Mouse (Mus musculus) ES-Bruce4 (cell line): ENCODE data around the gene Pink1. TPM values are rescaled to one million over a fixed set of nuclear protein-coding genes. Genes with fewer than 3 reads are reported as not detected.
A peak's percentile ranks its signal among the peaks of the same experiment; 100 is the strongest.

ENCODE experiments used
- H3K27ac ChIP-seq: 2 replicates; pipeline ENCODE4 v1.5.1; 2012; ENCODE audit warnings: low read length, inconsistent platforms; ENCODE audit not compliant: insufficient read depth
- H3K27me3 ChIP-seq: 2 replicates; pipeline ENCODE4 v1.6.1; 2012; ENCODE audit warnings: mild to moderate bottlenecking, low read length, inconsistent platforms; ENCODE audit not compliant: control insufficient read depth, poor library complexity, insufficient read depth, severe bottlenecking
- H3K36me3 ChIP-seq: 2 replicates; pipeline ENCODE4 v1.6.1; 2012; ENCODE audit warnings: inconsistent platforms, mild to moderate bottlenecking, low read length, moderate library complexity; ENCODE audit not compliant: control insufficient read depth, poor library complexity, insufficient read depth, severe bottlenecking
- H3K4me1 ChIP-seq: one replicate; pipeline ENCODE4 v1.8.1; 2011; ENCODE audit warnings: low read length; ENCODE audit not compliant: control insufficient read depth, insufficient read depth
- H3K4me3 ChIP-seq: 2 replicates; pipeline ENCODE4 v1.5.1; 2011; ENCODE audit warnings: low read depth, mild to moderate bottlenecking, low read length
- H3K9ac ChIP-seq: 2 replicates; pipeline ENCODE4 v1.6.1; 2012; ENCODE audit warnings: low read depth, mild to moderate bottlenecking, inconsistent platforms; ENCODE audit not compliant: poor library complexity, severe bottlenecking
- H3K9me3 ChIP-seq: replicated peaks from 2 replicates; pipeline ENCODE4 v1.6.1; 2012; ENCODE audit warnings: mild to moderate bottlenecking, low read length, inconsistent platforms; ENCODE audit not compliant: control insufficient read depth, poor library complexity, insufficient read depth, severe bottlenecking
- CTCF ChIP-seq: IDR thresholded peaks from one replicate; pipeline ENCODE4 v1.8.1; 2011; ENCODE audit warnings: low read depth, low read length
- EP300 ChIP-seq: IDR thresholded peaks from 2 replicates; pipeline ENCODE4 v1.6.1; 2011; ENCODE audit warnings: low read depth, low read length; ENCODE audit not compliant: insufficient read depth
- POLR2A ChIP-seq: IDR thresholded peaks from one replicate; pipeline ENCODE4 v1.8.1; 2011; ENCODE audit warnings: low read length; ENCODE audit not compliant: insufficient read depth
- polyA plus RNA-seq: library from polyadenylated mRNA; stranded (reverse); fragments of >200 nt; gene quantifications from 2 replicates; pipeline ENCODE4 v1.2.4, GENCODE M21; 2011; ENCODE audit warnings: low read depth; ENCODE audit not compliant: missing spikeins, insufficient read depth, insufficient read length

Pink1 gene
- polyA plus RNA-seq, result 23.3 and 23.4 TPM in 2 replicates

DNA sequence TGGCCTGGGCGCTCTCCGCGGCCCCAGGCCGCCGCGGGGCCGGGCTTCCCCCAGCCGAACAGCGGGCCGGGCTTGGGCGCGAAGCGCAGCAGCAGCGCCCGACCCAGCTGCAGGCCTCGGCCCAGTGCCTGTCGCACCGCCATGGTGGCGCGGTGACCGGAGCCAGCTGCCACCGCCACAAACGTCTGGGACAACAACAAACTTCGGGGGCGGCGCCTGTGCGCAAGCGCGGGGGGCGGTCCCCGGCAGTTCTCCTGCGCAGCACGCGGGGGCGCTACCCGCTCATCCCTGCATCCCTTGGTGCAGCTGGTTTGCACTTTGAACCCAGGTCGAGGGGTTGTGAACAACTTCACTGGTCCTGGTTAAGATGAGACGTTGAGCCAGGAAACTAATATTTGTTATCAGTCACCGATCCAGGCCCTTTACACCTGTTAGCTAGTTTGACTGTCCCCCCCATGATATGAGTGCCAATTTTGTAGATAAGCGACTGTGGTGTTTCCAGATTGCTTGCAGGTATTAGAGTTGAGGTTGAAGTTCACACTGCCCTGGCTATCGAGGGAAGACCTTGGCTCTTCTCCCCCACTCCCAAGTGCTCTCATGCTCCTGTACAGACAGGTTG is at the start of gene Pink1:
Gene Pink1, minus strand, starts transcription at position 231 of the 619 bp plus-strand sequence.
- H3K4me1 ChIP-seq, result peaks cover 2% of the 10 kb centered on the region
- no peaks in the 10 kb centered on the region for H3K27me3 ChIP-seq
- H3K27ac ChIP-seq, result peak within 1 kb of the TSS; percentile 36; the same call in 1 of the 2 replicates
- H3K9ac ChIP-seq, result peak within 1 kb of the TSS; percentile 88
- peak within 1 kb of the TSS; percentile 58 for H3K4me3 ChIP-seq
- no peaks in the 10 kb centered on the region for H3K36me3 ChIP-seq
- H3K9me3 ChIP-seq, result no peaks in the 10 kb centered on the region
- peak; percentile 82 for TF ChIP-seq CTCF
- no peak for TF ChIP-seq POLR2A
- 0 out of 2 replicates have a peak, but pooled peaks have one; percentile 13 for TF ChIP-seq EP300

DNA sequence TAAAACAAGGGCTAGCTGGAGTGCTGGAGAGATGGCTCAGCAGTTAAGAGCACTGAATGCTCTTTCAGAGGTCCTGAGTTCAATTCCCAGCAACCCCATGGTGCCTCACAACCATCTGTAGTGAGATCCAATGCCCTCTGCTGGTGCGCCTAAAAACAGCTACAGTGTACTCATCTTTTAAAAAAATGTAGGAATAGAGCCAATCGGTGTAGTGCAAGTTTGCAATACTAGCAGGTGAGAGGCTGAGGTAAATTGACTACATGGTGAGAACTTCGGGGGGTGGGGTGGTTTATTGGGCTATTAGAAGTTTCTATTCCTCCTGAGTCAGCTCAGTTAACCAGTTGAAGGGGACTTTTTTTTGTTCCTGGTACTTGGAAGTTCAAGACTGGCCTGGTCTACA is 49.0 kb upstream of the Pink1 start:
- no peak overlapping the region for H3K27ac ChIP-seq
- no peak overlapping the region for H3K9ac ChIP-seq
- no peaks in the 10 kb centered on the region for H3K27me3 ChIP-seq
- H3K4me3 ChIP-seq, result no peak overlapping the region
- H3K36me3 ChIP-seq, result no peaks in the 10 kb centered on the region
- no peaks in the 10 kb centered on the region for H3K9me3 ChIP-seq
- no peaks in the 10 kb centered on the region for H3K4me1 ChIP-seq
- TF ChIP-seq POLR2A, result no peak
- TF ChIP-seq CTCF, result no peak
- TF ChIP-seq EP300, result no peak

DNA sequence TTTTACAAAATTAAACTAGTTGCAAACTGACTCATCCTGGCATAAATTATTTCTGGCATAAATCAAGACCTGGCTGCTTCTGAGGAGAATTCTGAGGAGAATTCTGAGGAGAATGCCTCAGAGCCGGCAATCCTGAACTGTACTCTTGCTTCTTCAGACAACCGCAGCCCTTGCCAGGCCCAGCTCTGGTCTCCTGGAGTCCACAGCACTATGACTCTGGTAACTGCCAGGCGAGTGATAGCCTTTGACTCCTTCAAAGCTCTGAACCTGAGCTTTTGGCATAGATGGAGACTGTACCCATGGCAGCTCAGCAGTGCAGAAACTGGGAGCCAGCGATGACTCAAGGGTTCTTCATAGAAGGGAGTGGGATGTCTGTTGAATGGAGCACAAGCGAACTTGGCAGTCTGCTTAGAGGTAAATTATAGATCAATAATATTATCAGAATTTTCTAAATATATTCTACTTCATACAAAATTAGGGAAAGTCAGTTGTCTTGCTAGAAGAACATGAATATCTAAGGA is 44.9 kb upstream of the Pink1 start:
- TF ChIP-seq POLR2A (no peak), CTCF (no peak), EP300 (no peak)

DNA sequence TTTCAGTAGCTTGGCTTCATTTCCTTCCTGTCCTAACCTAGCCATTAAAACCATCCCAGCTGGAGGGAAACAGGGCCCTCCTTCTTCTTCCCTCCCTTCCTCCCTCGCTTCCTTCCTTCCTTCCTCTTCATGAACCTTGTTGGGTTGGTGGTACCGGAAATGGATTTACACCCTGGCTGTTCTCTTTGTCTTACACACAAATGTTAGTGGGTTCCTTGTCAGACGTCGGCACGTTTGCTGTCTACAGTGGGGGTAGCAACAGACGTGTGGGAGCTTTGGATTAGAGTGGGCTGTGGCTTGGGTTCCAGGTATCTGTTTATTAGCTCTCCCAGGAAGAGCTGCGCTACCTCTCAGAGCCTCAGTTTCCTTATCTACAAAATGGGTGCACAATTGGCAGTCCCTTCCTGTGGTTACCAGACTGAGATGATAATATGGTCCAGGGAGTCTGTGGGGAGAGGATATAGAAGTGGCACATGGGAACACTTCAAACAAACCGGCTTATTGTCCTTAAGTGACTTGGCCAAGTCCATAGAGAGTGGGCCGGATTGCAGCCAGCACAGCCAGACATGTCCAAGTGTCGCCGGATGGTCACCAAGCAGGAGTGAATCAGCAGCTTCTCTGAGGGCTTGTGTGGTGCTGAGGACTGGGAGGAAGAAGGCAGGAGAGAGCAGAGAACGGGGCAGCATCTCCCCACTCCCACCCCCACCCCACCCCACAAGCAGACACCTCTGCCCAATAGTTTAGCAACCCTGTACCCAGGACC is 42.6 kb upstream of the Pink1 start:
- no peak overlapping the region for H3K4me3 ChIP-seq
- no peaks in the 10 kb centered on the region for H3K4me1 ChIP-seq
- no peak overlapping the region for H3K27ac ChIP-seq
- no peak overlapping the region for H3K9ac ChIP-seq
- H3K27me3 ChIP-seq, result no peaks in the 10 kb centered on the region
- H3K9me3 ChIP-seq, result no peaks in the 10 kb centered on the region
- TF ChIP-seq POLR2A, result no peak
- TF ChIP-seq EP300, result no peak
- no peak for TF ChIP-seq CTCF
- H3K36me3 ChIP-seq, result no peaks in the 10 kb centered on the region

More for the DNA sequence above, 44.9 kb upstream of the Pink1 start:
- Histone ChIP-seq H3K36me3 (no peaks in the 10 kb centered on the region), H3K4me1 (no peaks in the 10 kb centered on the region), H3K9ac (no peak overlapping the region), H3K4me3 (no peak overlapping the region), H3K27ac (no peak overlapping the region), H3K27me3 (no peaks in the 10 kb centered on the region), H3K9me3 (no peaks in the 10 kb centered on the region)

DNA sequence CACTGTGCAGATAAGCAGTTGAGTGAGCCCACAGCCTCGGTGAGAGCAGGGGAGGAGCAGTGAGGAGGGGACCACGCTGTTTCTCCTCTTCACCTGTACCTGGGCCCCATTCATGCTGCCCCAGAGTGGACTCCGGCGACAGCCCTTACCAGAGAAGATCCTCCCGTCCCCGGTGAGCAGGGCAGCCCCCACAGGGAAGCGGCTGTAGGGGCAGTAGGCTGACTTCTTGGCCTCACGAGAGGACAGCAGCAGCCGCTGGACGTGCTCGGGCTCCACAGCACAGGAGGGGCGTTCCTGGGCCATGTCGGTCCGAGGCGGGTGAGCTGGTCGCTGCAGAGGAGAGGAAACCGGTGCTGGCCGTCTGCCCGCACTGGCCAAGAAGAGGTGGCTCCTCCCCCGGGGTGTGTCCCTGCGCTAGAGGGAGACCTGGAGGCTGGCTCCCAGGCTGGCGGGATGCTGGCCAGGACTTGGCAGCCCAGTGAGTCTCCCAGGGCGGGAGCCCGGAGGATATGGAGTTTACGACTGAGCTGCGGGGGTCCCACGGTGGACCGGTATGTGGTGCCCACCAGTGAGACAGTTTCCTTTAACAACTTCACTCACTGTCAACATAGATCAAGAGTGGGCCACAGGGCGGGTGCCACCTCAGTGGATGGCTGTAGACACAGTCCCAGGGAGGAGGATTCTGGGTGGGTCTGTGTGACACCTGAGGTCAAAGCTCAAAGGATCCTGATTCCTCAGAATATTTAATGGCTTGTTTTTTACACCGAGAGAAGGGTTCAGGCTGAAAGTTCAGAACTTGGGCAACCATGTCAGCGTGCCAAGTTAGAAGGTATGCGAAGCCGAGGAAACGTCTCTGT is 41.8 kb upstream of the Pink1 start, which contains the start of gene Cda:
Gene Cda, minus strand, starts transcription at position 352 of the 857 bp plus-strand sequence.
- Histone ChIP-seq H3K9me3 (no peaks in the 10 kb centered on the region), H3K4me3 (peak within 1 kb of the TSS; percentile 62), H3K36me3 (no peaks in the 10 kb centered on the region), H3K27ac (no peak within 1 kb of the TSS), H3K4me1 (peaks cover 3% of the 10 kb centered on the region), H3K9ac (no peak within 1 kb of the TSS), H3K27me3 (no peaks in the 10 kb centered on the region)
- TF ChIP-seq POLR2A, result no peak
- TF ChIP-seq CTCF, result no peak
- no peak for TF ChIP-seq EP300
